Mouse (Mus musculus) ES-E14 (cell line): Measurements from ENCODE around the gene Cemip2. TPM values are rescaled to one million over a fixed set of nuclear protein-coding genes. Genes with fewer than 3 reads are reported as not detected.
A peak's percentile ranks its signal among the peaks of the same experiment; 100 is the strongest.

Source experiments
- DNase-seq: peaks from one replicate; pipeline ENCODE4 v3.0.0-alpha.2; 2013; ENCODE audit warnings: low read depth, low spot score
- H3K27ac ChIP-seq: 2 replicates; pipeline ENCODE4 v1.5.1; 2012; ENCODE audit warnings: low read depth, mild to moderate bottlenecking, low read length, moderate library complexity, mixed read lengths; ENCODE audit not compliant: poor library complexity, insufficient read depth, severe bottlenecking
- H3K36me3 ChIP-seq: 2 replicates; pipeline ENCODE4 v1.6.1; 2012; ENCODE audit warnings: mild to moderate bottlenecking, low read length, moderate library complexity, mixed read lengths; ENCODE audit not compliant: control insufficient read depth, poor library complexity, insufficient read depth, severe bottlenecking
- H3K4me1 ChIP-seq, 2 experiments: fragments of 150-350 bp in 1 of 2; sonication (generic) in 1 of 2; 2 replicates each; pipeline ENCODE4 v1.6.1; 2012; ENCODE audit warnings: low read length in 2 of 2, mild to moderate bottlenecking in 1 of 2, mixed read lengths in 1 of 2; ENCODE audit not compliant: control insufficient read depth in 2 of 2, insufficient read depth in 2 of 2, poor library complexity in 1 of 2
- H3K4me3 ChIP-seq, 2 experiments: fragments of 150-350 bp in 1 of 2; sonication (generic) in 1 of 2; 2 replicates each; pipeline ENCODE4 v1.5.1; 2012; ENCODE audit warnings: low read length in 2 of 2, low read depth in 1 of 2, mild to moderate bottlenecking in 1 of 2, mixed read lengths in 1 of 2; ENCODE audit not compliant: insufficient read depth in 1 of 2, poor library complexity in 1 of 2, severe bottlenecking in 1 of 2
- H3K9ac ChIP-seq: 2 replicates; pipeline ENCODE4 v1.6.1; 2012; ENCODE audit warnings: low read depth, mild to moderate bottlenecking, low read length, mixed read lengths; ENCODE audit not compliant: poor library complexity, insufficient read depth, severe bottlenecking
- H3K9me3 ChIP-seq: fragments of 150-350 bp; sonication (generic); 2 replicates; pipeline ENCODE4 v1.6.1; 2012; ENCODE audit warnings: low read depth, mild to moderate bottlenecking, low read length; ENCODE audit not compliant: control insufficient read depth, insufficient read depth
- CHD2 ChIP-seq: IDR thresholded peaks from 2 replicates; pipeline ENCODE4 v1.6.1; 2014; ENCODE audit warnings: mild to moderate bottlenecking, low read depth, low read length, inconsistent platforms
- HCFC1 ChIP-seq: IDR thresholded peaks from 2 replicates; pipeline ENCODE4 v1.6.1; 2012; ENCODE audit warnings: low read length, inconsistent platforms, borderline replicate concordance; ENCODE audit not compliant: insufficient read depth
- MAFK ChIP-seq: IDR thresholded peaks from 2 replicates; pipeline ENCODE4 v1.6.1; 2014; ENCODE audit warnings: mild to moderate bottlenecking, low read depth, low read length, inconsistent platforms; ENCODE audit not compliant: insufficient read depth
- ZC3H11A ChIP-seq: IDR thresholded peaks from 2 replicates; pipeline ENCODE4 v1.6.1; 2012; ENCODE audit warnings: low read depth, mild to moderate bottlenecking, inconsistent platforms, low read length, borderline replicate concordance
- ZNF384 ChIP-seq: IDR thresholded peaks from 2 replicates; pipeline ENCODE4 v1.6.1; 2012; ENCODE audit warnings: low read depth, low read length, inconsistent platforms
- in situ Hi-C, 2 experiments: fragments of 600-800 bp; cut with MboI; formaldehyde crosslinking; loops; one replicate each; pipeline ENCODE4 v1.15.1; 2025; ENCODE audit warnings: low sequenced_read_pairs in 2 of 2, inconsistent platforms in 1 of 2; ENCODE audit not compliant: unreplicated experiment in 2 of 2
- total RNA-seq: library from RNA; depleted of rRNA; stranded (reverse); fragments of 300-350 nt; gene quantifications from 2 replicates; pipeline ENCODE4 v1.2.3, GENCODE M21; 2012

The Cemip2 gene
- total RNA-seq, 1 experiment = 75.3 TPM

DNA sequence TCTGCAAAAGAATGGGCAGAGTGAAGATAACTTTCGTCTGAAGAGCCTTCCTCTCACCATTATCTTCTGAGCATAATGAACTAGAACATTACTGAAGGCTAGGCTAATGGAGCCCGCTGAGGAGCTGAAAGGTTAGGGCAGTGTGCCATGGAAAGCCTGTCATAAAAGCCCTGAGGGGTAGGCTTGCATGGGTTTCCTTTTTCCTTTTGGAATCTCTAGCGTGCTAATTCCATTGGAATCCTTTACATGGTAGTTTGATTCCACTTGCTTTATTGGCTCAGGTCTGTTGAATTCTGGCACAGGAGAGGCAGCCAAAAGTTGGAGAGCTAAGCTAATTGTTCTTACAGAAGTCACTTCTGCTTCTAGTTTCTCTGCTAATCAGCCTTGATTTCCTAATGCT, 20.6 kb downstream of the Cemip2 start:
- no peaks in the 10 kb centered on the region for H3K9me3 ChIP-seq
- in situ Hi-C loops = no loop called here
- H3K4me3 ChIP-seq = no peak overlapping the region
- no peaks in the 10 kb centered on the region for H3K4me1 ChIP-seq
- no peak overlapping the region for H3K27ac ChIP-seq
- H3K36me3 ChIP-seq = peaks cover 54% of the 10 kb centered on the region
- no peak for DNase-seq
- TF ChIP-seq HCFC1 (no peak), ZNF384 (no peak), ZC3H11A (no peak), CHD2 (no peak), MAFK (no peak)
- no peak overlapping the region for H3K9ac ChIP-seq

DNA sequence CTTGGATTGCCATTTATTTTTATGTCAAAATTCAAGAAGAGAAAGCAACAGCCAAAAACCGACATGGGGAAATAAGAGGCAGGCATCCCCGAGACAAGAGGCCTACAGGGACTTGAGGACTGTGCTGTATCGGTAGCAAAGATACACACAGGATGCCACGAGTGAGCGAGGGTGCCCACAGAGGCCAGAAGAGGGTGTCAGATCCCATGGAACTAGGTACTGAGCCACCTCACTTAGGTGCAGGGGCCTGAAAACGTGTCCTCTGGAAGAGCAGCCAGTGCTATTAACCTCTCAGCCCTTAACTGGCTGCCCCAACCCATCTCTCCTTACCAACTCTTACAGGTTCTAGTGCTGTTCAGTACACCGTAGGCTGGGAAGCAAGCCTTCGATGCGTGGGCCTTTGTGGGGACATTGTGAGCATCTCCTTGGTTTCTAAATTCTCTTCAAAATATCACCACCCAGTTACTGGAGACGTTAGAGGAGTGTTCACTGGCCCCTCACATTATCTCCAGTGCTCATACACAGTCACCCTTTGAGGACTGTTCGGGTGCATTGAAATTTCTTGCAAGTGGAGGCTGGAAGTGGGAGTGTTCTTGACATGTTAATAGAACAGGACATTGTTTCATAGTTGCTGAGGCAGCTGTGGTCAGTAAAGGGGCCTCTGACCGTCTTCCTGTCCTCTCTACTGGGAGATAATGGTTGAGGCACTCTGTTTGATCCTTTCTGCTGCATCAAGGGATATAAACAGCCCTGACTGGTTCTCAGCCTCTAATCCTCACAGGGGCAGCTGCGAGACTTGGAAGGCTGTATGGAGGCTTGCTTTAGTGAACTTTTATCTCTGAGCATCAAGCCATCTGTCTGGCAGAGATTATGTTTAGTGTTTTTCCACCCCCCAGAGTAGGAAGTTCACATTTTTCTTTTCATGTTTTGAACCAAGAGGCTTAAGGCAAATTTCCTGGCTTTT, 21.6 kb downstream of the Cemip2 start:
- no peak overlapping the region for H3K4me3 ChIP-seq
- no peak overlapping the region for H3K9ac ChIP-seq
- no peaks in the 10 kb centered on the region for H3K4me1 ChIP-seq
- in situ Hi-C loops = no loop called here
- no peak for DNase-seq
- H3K9me3 ChIP-seq = no peaks in the 10 kb centered on the region
- TF ChIP-seq ZC3H11A (no peak), ZNF384 (no peak), MAFK (no peak), HCFC1 (no peak), CHD2 (no peak)
- H3K36me3 ChIP-seq = peaks cover 56% of the 10 kb centered on the region
- H3K27ac ChIP-seq = no peak overlapping the region

DNA sequence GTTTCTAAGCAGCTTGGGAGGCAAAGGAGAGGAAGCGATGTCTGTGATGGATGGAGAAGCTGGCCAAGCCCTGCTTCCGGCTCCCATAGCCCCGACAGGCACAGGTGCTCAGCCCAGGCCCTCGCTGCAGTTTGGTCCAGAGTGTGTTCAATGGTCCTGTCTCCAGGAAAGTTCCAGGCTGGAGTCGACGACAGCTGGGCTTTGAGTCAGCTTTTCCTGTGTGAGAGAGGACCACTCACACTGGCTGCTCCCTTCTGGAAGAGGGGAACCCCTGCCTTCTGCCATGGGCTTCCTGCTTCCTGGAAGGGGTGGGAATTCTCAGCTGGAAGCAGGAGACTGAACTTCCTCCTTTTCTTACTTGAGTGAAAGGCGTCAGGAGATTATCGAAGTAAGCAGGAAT, 26.3 kb downstream of the Cemip2 start:
- Histone ChIP-seq H3K27ac (no peak overlapping the region), H3K36me3 (peaks cover 60% of the 10 kb centered on the region), H3K9me3 (no peaks in the 10 kb centered on the region), H3K9ac (no peak overlapping the region), H3K4me3 (no peak overlapping the region), H3K4me1 (no peaks in the 10 kb centered on the region)
- DNase-seq = no peak
- TF ChIP-seq ZC3H11A = no peak
- no peak for TF ChIP-seq ZNF384
- TF ChIP-seq HCFC1 = no peak
- in situ Hi-C loops = no loop called here

DNA sequence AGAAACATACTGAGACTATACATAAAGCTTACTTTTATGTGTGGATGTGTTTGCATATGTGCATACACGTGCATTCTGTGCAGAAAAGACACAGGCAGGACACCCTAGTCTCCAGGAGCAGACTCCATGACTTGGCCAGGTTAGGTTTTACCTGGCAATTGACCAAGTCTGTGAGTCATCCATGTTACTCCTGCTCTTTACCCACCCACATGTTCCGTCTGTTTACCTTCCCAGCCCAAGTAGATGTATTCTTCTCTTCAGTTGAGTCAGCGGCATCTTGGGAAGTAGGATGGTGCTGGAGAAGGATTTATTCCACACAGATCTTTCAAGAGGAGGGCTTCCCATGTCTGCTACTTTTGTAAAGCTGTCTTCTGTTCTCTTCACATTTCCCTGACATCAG, 27.2 kb downstream of the Cemip2 start:
- DNase-seq = no peak
- in situ Hi-C loops = no loop called here
- Histone ChIP-seq H3K4me1 (no peaks in the 10 kb centered on the region), H3K9ac (no peak overlapping the region), H3K9me3 (no peaks in the 10 kb centered on the region), H3K36me3 (peaks cover 54% of the 10 kb centered on the region), H3K4me3 (no peak overlapping the region), H3K27ac (no peak overlapping the region)
- TF ChIP-seq ZNF384 (no peak), MAFK (no peak), CHD2 (no peak), HCFC1 (no peak), ZC3H11A (no peak)

DNA sequence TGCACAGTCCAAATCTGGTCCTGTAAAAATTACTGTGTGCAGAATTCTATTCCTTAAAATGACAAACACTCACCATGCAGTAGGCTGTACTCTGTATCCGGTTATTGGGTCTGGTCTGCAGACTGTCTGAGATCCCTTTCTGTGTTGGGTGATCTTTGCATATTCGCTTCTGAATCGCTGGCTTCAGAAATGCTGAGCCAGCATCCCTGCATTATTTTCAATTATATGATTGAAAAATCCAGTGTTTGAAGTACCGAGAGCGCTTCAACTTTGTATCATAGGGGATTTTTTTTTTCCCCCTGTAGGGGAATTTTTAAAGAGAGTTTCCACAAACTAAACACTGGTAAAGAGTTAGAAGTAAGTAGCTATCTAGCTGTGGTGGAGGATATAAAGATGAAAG, 32.0 kb downstream of the Cemip2 start:
- Histone ChIP-seq H3K36me3 (peaks cover 58% of the 10 kb centered on the region), H3K27ac (no peak overlapping the region), H3K4me1 (no peaks in the 10 kb centered on the region), H3K4me3 (no peak overlapping the region), H3K9me3 (no peaks in the 10 kb centered on the region), H3K9ac (no peak overlapping the region)
- no peak for DNase-seq
- TF ChIP-seq ZC3H11A = no peak
- TF ChIP-seq ZNF384 = no peak
- no peak for TF ChIP-seq CHD2
- TF ChIP-seq HCFC1 = no peak
- TF ChIP-seq MAFK = peak; percentile 77
- in situ Hi-C loops = no loop called here
